Mouse (Mus musculus) intestine, embryonic 14.5 days (tissue): ENCODE data around the gene Dpy30. TPM values are rescaled to one million over a fixed set of nuclear protein-coding genes. Genes with fewer than 3 reads are reported as not detected.

Experiments used
- ATAC-seq: fragments of 200-750 bp; cut with Nextera tagmentation; replicated peaks from 2 replicates; pipeline ENCODE4 v1.8.0; 2017; ENCODE audit warnings: low read depth, moderate number of reproducible peaks, moderate TSS enrichment, moderate library complexity; ENCODE audit not compliant: low FRiP score, low TSS enrichment
- DNase-seq: peaks from one replicate; pipeline ENCODE4 v3.0.0-alpha.2; 2018; ENCODE audit warnings: low spot score
- H3K27ac ChIP-seq: fragments of 300-500 bp; sonication (generic); 2 replicates; pipeline ENCODE4 v1.5.1; 2014; ENCODE audit warnings: low read depth, mild to moderate bottlenecking, control low read depth
- H3K27me3 ChIP-seq: fragments of 300-500 bp; sonication (generic); replicated peaks from 2 replicates; pipeline ENCODE4 v1.6.1; 2014; ENCODE audit warnings: low read length, control low read depth; ENCODE audit not compliant: control insufficient read depth, insufficient read depth
- H3K36me3 ChIP-seq: fragments of 300-500 bp; sonication (generic); 2 replicates; pipeline ENCODE4 v1.6.1; 2014; ENCODE audit warnings: low read length, control low read depth; ENCODE audit not compliant: control insufficient read depth, insufficient read depth
- H3K4me1 ChIP-seq: fragments of 300-500 bp; sonication (generic); replicated peaks from 2 replicates; pipeline ENCODE4 v1.6.1; 2014; ENCODE audit warnings: low read length, control low read depth, mixed read lengths; ENCODE audit not compliant: control insufficient read depth, insufficient read depth
- H3K4me2 ChIP-seq: fragments of 300-500 bp; sonication (generic); 2 replicates; pipeline ENCODE4 v1.6.1; 2014; ENCODE audit warnings: low read length
- H3K4me3 ChIP-seq: fragments of 300-500 bp; sonication (generic); 2 replicates; pipeline ENCODE4 v1.5.1; 2014; ENCODE audit warnings: low read depth, low read length, control low read depth, mixed read lengths
- H3K9ac ChIP-seq: fragments of 300-500 bp; sonication (generic); 2 replicates; pipeline ENCODE4 v1.6.1; 2014; ENCODE audit warnings: mild to moderate bottlenecking, low read length
- H3K9me3 ChIP-seq: fragments of 300-500 bp; sonication (generic); 2 replicates; pipeline ENCODE4 v1.6.1; 2016; ENCODE audit warnings: low read length, control low read depth; ENCODE audit not compliant: control insufficient read depth
- WGBS: fragments of 180-500 bp; shearing (Covaris S2); extraction: QIAGEN DNeasy Blood & Tissue Kit; methylation state at CpG from one replicate; pipeline ENCODE4 v1.1.7; 2014; 5-methylcytosine and 5-hydroxymethylcytosine counted together
- polyA plus RNA-seq: library from polyadenylated mRNA; unstranded; fragments of >200 nt; fragmentation: Nextera tagmentation; extraction: Ambion mirVana; gene quantifications from 2 replicates; pipeline ENCODE4 v1.2.1, GENCODE M21; 2014

Gene Dpy30
- polyA plus RNA-seq, 1 experiment from 2014 or later: 242 TPM

DNA sequence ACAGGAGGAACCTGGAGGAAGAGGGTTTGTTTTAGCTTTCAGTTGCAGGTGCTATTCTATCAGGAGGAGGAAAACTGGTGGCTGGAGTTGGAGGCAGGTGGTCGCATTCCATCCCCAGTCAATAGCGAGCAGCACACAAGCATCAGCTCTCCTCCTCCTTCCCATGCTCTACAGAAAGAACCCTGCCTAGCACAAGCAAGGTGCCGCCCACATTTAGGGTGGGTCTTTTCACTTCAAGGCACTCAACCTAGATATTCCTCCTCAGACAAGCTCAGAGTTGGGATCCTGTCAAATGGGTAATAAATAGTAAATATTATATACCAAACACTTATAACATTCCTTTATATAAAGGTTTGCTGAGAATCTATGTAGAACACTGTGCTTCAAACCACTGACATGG, 33.5 kb downstream of the Dpy30 start:
- Histone ChIP-seq H3K36me3 (no peaks in the 10 kb centered on the region), H3K27ac (no peak overlapping the region), H3K9me3 (no peaks in the 10 kb centered on the region), H3K9ac (no peak overlapping the region), H3K4me2 (no peak overlapping the region), H3K4me3 (no peak overlapping the region), H3K4me1 (peaks cover 12% of the 10 kb centered on the region), H3K27me3 (no peaks in the 10 kb centered on the region)
- ATAC-seq (no peak), DNase-seq (no peak)
- WGBS: 79% methylated on average over 3 of the region's 3 CpGs

DNA sequence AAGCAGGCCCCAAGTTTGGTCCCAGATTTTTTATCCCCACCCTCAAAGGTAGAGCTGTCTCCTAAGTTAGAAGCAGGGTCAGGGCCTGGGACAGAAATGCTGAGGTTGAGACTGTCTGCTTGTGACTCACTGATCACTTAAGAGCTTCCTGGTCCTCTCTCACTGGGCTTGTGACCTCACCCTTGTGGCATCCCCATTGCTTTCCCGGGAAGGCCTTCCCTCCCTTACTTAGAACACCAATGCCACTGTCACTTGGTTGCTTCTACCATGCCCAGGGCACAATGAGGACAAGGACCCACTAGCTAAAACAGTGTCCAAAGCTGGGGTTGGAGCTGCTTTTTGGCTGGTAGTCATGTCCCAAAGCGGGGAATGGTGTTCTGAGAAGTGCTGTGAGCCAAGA, 35.1 kb downstream of the Dpy30 start:
- H3K36me3 ChIP-seq: no peaks in the 10 kb centered on the region
- no peak overlapping the region for H3K27ac ChIP-seq
- no peaks in the 10 kb centered on the region for H3K9me3 ChIP-seq
- ATAC-seq: no peak
- WGBS: 82% methylated on average over 2 of the region's 2 CpGs
- peaks cover 12% of the 10 kb centered on the region for H3K4me1 ChIP-seq
- H3K4me3 ChIP-seq: no peak overlapping the region
- no peak overlapping the region for H3K4me2 ChIP-seq
- no peak for DNase-seq
- no peaks in the 10 kb centered on the region for H3K27me3 ChIP-seq
- no peak overlapping the region for H3K9ac ChIP-seq

DNA sequence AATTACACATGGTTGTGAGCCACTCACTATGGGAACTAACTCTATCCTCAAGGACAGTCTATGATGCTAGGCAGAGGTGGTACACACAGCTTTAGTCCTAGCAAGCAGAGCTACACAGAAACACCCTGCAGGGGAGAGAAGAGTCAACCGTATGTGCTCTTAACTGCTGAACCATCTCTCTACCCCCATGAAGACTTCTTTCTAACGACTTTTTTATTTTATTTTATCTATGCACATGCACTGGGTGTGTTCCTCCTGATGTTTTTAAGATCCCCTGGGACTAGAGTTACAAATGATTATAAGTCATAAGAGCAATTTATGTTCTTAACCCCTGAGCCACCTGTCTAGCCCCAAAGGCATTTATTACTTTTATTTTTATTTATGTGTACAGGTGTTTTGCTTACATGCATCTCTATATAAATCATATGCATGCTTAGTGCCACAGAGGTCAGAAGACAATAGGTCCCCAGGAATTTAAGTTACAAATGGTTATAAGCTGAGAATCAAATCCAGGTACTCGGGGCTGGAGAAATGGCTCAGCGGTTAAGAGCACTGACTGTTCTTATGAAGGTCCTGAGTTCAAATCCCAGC, 37.5 kb downstream of the Dpy30 start:
- no peak overlapping the region for H3K4me3 ChIP-seq
- no peak overlapping the region for H3K27ac ChIP-seq
- no peak overlapping the region for H3K9ac ChIP-seq
- WGBS: 76% methylated on average over 4 of the region's 4 CpGs
- no peak overlapping the region for H3K4me2 ChIP-seq
- no peaks in the 10 kb centered on the region for H3K9me3 ChIP-seq
- DNase-seq (no peak), ATAC-seq (no peak)
- H3K27me3 ChIP-seq: no peaks in the 10 kb centered on the region
- peaks cover 6% of the 10 kb centered on the region; the same call in 1 of the 2 replicates for H3K4me1 ChIP-seq
- no peaks in the 10 kb centered on the region for H3K36me3 ChIP-seq

DNA sequence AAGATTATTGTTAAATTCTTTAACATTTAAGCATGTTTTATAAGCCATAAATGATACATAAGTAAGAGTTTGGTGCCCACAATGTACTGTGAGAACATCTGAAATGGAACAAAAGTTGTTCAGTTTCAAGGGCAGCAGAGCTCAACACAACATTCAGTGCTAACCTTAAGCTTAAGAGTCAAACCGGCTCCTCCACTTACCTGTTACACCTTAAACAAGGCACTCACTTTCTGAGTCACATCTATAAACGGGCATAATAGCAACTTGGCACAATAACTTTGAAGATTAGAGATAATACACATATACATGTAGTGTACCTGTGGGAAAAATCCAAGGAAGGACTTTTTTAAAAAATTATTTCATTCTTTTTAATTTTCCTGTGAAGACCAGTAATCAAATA, 38.0 kb downstream of the Dpy30 start:
- no peak overlapping the region for H3K9ac ChIP-seq
- H3K9me3 ChIP-seq: no peaks in the 10 kb centered on the region
- DNase-seq (no peak), ATAC-seq (no peak)
- 84% methylated on average over 2 of the region's 2 CpGs for whole genome bisulfite sequencing
- no peak overlapping the region for H3K27ac ChIP-seq
- no peaks in the 10 kb centered on the region for H3K36me3 ChIP-seq
- H3K27me3 ChIP-seq: no peaks in the 10 kb centered on the region
- H3K4me2 ChIP-seq: no peak overlapping the region
- peaks cover 2% of the 10 kb centered on the region; the same call in 1 of the 2 replicates for H3K4me1 ChIP-seq
- no peak overlapping the region for H3K4me3 ChIP-seq

DNA sequence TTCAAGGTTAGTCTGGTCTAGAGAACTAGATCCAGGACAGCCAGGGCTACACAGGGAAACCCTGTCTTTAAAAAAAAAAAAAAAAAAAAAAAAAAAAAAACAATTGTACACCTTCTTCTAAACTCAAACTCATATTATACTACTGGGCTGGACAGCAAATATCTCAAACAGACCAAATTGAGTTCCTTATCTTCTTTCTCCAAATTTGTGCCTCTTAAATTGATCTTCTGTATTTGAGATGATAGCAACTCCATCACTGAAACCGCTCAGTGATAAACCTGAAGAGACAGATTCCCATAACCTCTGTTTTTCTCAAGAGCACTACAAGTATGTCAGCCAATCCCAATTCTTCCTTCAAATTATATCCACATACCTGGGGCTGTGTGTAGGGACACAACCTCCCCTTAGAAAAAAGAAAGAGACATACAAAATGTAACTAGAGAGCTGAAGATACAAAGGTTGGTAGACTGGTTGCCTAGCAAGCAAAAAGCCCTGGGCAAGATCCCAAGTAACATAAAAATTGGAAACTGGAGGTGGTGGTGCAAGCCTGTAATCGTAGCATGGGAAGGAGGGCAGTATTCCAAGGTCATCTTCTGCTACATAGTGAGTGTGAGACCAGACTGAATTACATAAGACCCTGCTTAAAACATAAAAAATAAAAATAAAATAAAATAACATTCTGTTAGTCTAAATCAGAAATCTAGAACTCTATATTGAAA, 39.2 kb downstream of the Dpy30 start:
- ATAC-seq (no peak), DNase-seq (no peak)
- H3K4me2 ChIP-seq: no peak overlapping the region
- no peak overlapping the region for H3K4me3 ChIP-seq
- H3K9ac ChIP-seq: no peak overlapping the region
- 85% methylated on average over 2 of the region's 2 CpGs for WGBS
- H3K27me3 ChIP-seq: no peaks in the 10 kb centered on the region
- H3K27ac ChIP-seq: no peak overlapping the region
- H3K4me1 ChIP-seq: no peaks in the 10 kb centered on the region
- no peaks in the 10 kb centered on the region for H3K36me3 ChIP-seq
- no peaks in the 10 kb centered on the region for H3K9me3 ChIP-seq

DNA sequence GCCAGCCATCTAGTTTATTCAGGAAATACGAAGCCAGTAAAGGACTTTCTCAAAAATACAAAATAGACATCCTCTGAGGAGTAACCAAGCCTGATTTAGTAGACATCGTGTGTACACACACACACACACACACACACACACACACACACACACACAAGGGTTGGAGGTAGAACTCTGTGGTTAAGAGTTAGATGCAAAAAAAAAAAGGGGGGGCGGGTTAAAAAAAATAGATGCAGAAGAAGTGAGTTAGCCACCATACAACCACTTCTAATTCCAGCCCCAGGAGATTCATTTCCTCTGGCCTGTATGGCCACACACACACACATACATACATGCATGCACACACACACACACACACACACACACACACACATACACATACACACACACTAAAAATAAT, 41.7 kb downstream of the Dpy30 start:
- Histone ChIP-seq H3K4me2 (no peak overlapping the region), H3K27me3 (no peaks in the 10 kb centered on the region), H3K27ac (no peak overlapping the region), H3K9me3 (no peaks in the 10 kb centered on the region), H3K36me3 (no peaks in the 10 kb centered on the region), H3K4me3 (no peak overlapping the region), H3K4me1 (no peaks in the 10 kb centered on the region), H3K9ac (no peak overlapping the region)
- no peak for ATAC-seq
- 90% methylated on average over 3 of the region's 3 CpGs for WGBS
- no peak for DNase-seq

DNA sequence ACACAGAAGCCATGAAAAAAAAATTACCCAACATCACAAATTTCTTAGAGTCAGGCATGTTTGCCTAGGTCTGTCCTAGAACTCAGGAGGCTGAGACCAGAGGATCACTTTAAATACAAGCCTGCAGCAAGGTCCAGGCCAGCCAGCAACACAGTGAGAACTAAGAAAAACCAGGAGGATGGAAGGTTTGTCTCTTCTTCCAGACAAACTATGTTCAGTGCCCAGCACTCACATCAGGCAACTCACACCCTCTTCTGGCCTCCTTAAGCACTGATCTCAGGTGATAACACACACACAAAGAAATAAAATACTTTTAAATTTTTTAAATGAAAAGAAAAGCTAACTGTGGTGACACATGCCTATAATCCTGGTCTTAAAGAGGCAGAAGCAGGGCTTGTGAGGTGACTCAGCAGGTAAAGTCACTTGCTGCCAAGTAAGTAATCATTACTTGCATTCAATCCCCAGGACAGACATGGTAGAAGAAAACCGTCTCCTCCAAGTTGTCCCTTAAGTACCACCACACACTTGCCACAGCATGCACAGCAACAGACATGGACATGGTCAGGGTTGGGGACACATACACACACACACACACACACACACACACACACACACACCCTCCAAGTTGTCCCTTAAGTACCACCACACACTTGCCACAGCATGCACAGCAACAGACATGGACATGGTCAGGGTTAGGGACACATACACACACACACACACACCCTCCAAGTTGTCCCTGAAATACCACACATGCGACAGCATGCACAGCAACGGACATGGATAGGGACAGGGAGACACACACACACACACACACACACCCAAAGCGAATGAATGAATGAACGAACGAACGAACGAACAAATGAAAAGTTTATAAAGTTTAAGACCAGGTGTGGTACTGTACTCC, 44.5 kb downstream of the Dpy30 start:
- Histone ChIP-seq H3K36me3 (no peaks in the 10 kb centered on the region), H3K27me3 (no peaks in the 10 kb centered on the region), H3K4me1 (no peaks in the 10 kb centered on the region), H3K9me3 (no peaks in the 10 kb centered on the region), H3K4me2 (no peak overlapping the region), H3K4me3 (no peak overlapping the region), H3K27ac (no peak overlapping the region), H3K9ac (no peak overlapping the region)
- 94% methylated on average over 8 of the region's 8 CpGs for WGBS
- ATAC-seq (no peak), DNase-seq (no peak)

DNA sequence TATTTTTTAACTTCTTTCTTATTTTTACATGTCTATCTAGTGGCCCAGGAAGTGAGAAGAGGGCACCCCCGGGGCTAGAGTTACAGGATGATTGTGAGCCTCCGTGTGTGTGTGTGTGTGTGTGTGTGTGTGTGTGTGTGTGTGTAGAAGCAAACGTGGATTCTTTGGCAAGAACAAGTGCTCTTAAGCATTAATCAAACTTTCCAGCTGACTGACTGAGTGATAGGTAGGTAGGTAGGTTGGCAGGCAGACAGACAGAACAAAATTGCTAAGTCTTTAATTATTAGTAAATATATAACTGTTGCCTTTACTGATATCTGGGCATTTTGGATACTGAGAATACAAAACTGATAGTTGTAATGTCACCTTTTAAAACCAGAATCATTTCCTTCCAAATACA, 49.3 kb downstream of the Dpy30 start:
- Histone ChIP-seq H3K4me2 (no peak overlapping the region), H3K36me3 (no peaks in the 10 kb centered on the region), H3K9me3 (no peaks in the 10 kb centered on the region), H3K4me1 (no peaks in the 10 kb centered on the region), H3K27me3 (no peaks in the 10 kb centered on the region), H3K9ac (no peak overlapping the region), H3K27ac (no peak overlapping the region), H3K4me3 (no peak overlapping the region)
- WGBS: 66% methylated on average over 3 of the region's 3 CpGs
- no peak for DNase-seq
- ATAC-seq: no peak
